Comparison of ENCODE assay signal across 8 mouse cellular contexts in genomic region chr1:39001106-39001505, GRCm38 (mm10). TPM values are rescaled to one million over a fixed set of nuclear protein-coding genes. Genes with fewer than 3 reads are reported as not detected.
DNase-seq lines count a peak whose midpoint lies in the region; ATAC-seq and TF ChIP-seq lines count a peak whose summit lies in the region.

No protein-coding gene starts in this region.

- no peak overlapping the region for H3K27ac ChIP-seq in forebrain, postnatal 0 days (ENCODE audit: low read depth, low read length)
- no peak overlapping the region for H3K27ac ChIP-seq in hindbrain, embryonic 14.5 days

- in situ Hi-C loops in Patski (cut with MboI; ENCODE audit: low pct_unique_long_range_greater_than_20kb) = loop anchor here (5.0 kb wide), 1 partner anchor 526 kb away; no protein-coding TSS in a partner anchor

- H3K4me3 ChIP-seq in forebrain, postnatal 0 days (ENCODE audit: low read depth, low read length) = no peak overlapping the region
- no peak overlapping the region for H3K4me3 ChIP-seq in hindbrain, embryonic 14.5 days (replicated peaks; ENCODE audit: low read length)

- H3K4me1 ChIP-seq in forebrain, postnatal 0 days (ENCODE audit: insufficient read depth) = no peaks in the 10 kb centered on the region
- H3K4me1 ChIP-seq in hindbrain, embryonic 14.5 days (replicated peaks; ENCODE audit: control insufficient read depth, insufficient read depth, low read length) = 0 out of 2 replicates have a peak, but pooled peaks cover 5% of the 10 kb centered on the region

- TF ChIP-seq CTCF in Patski (IDR thresholded peaks at IDR 0.05) = peak; percentile 92
- peak; percentile 96 for TF ChIP-seq CTCF in forebrain, postnatal 0 days (IDR thresholded peaks at IDR 0.05; ENCODE audit: low read depth)

- H3K9me3 ChIP-seq in forebrain, postnatal 0 days (ENCODE audit: low read length) = no peaks in the 10 kb centered on the region
- H3K9me3 ChIP-seq in hindbrain, embryonic 14.5 days (ENCODE audit: control insufficient read depth, low read length) = no peaks in the 10 kb centered on the region

- CTCF ChIA-PET in Patski (lab: Charles Lee) = interaction anchor here (0.8 to 2.8 kb wide), 9 partner anchors 9 to 526 kb away, joined by 3 to 13 read pairs (median 4); no protein-coding TSS in a partner anchor

- POLR2A ChIA-PET in Patski (lab: Charles Lee) = no interaction called here

- H3K9ac ChIP-seq in forebrain, postnatal 0 days = no peak overlapping the region
- H3K9ac ChIP-seq in hindbrain, embryonic 14.5 days = no peak overlapping the region

- no peak for ATAC-seq in Patski
- peak; percentile 85 for ATAC-seq in forebrain, postnatal 0 days
- ATAC-seq in hindbrain, embryonic 14.5 days (ENCODE audit: low FRiP score) = peak; percentile 76; the same call in 1 of the 2 replicates
- ATAC-seq in megakaryocyte-erythroid progenitor cell, adult 5-6 weeks (replicated peaks; ENCODE audit: low FRiP score, low TSS enrichment, poor library complexity, severe bottlenecking) = peak; percentile 74

- H3K27me3 ChIP-seq in Patski = no peaks in the 10 kb centered on the region
- no peaks in the 10 kb centered on the region for H3K27me3 ChIP-seq in forebrain, postnatal 0 days (ENCODE audit: insufficient read depth, low read length)
- no peaks in the 10 kb centered on the region for H3K27me3 ChIP-seq in hindbrain, embryonic 14.5 days (ENCODE audit: control insufficient read depth, insufficient read depth, low read length)

- H3K36me3 ChIP-seq in forebrain, postnatal 0 days (ENCODE audit: insufficient read depth) = peaks cover 16% of the 10 kb centered on the region
- peaks cover 20% of the 10 kb centered on the region for H3K36me3 ChIP-seq in hindbrain, embryonic 14.5 days (replicated peaks; ENCODE audit: control insufficient read depth, insufficient read depth)

- no peak overlapping the region for H3K4me2 ChIP-seq in forebrain, postnatal 0 days (ENCODE audit: low read depth)
- no peak overlapping the region for H3K4me2 ChIP-seq in hindbrain, embryonic 14.5 days (replicated peaks)

- no peak for DNase-seq in Patski (ENCODE audit: low read depth, low spot score)
- DNase-seq in cerebellum, adult 18-20 months = peak; percentile 77 to 81
- DNase-seq in forebrain, postnatal 0 days = peak; percentile 90
- peak; percentile 90 for DNase-seq in hindbrain, embryonic 14.5 days (ENCODE audit: low spot score)
- DNase-seq in layer of hippocampus, postnatal 25 days (ENCODE audit: extremely low spot score in 1 of 2, low spot score in 1 of 2) = peak; percentile 73 to 85
- DNase-seq in right cerebral cortex, postnatal 25 days = peak; percentile 70
- peak; percentile 60 to 79 for DNase-seq in urinary bladder, postnatal 4 days (ENCODE audit: low spot score in 2 of 2)

- 10% methylated on average over 5 of the region's 5 CpGs for WGBS in forebrain, postnatal 0 days
- 20% methylated on average over 5 of the region's 5 CpGs for WGBS in hindbrain, embryonic 14.5 days

RNA-seq across cellular contexts. Expression of gene Pdcl3, which starts 15.7 kb away (rescaled TPM):
- polyA plus RNA-seq in Patski (2021) = 235 TPM
- 58.4 and 73.2 TPM in 2 replicates for total RNA-seq in forebrain, postnatal 0 days (2014; rRNA removed)
- 157 and 159 TPM in 2 replicates for polyA plus RNA-seq in forebrain, postnatal 0 days (2015; fragmentation: Nextera tagmentation; extraction: Ambion mirVana)
- 131 and 141 TPM in 2 replicates for polyA plus RNA-seq in hindbrain, embryonic 14.5 days (2014; fragmentation: Nextera tagmentation; extraction: Ambion mirVana)
- 10 to 100 TPM; 36.3 to 36.6 TPM for total RNA-seq in layer of hippocampus, postnatal 25 days (2021)
- 38.1 and 43.7 TPM in 2 replicates for total RNA-seq in megakaryocyte-erythroid progenitor cell, adult 5-6 weeks (2014; fragmentation: Nextera tagmentation)
- total RNA-seq in megakaryocyte-erythroid progenitor cell, adult 5-6 weeks (2017) = 36.6 and 60.5 TPM in 2 replicates
